Mouse (Mus musculus): ENCODE measurements around the gene Atp8b5. TPM values are rescaled to one million over a fixed set of nuclear protein-coding genes. Genes with fewer than 3 reads are reported as not detected.

Gene Atp8b5
- polyA plus RNA-seq, 1 experiment: 0.25 TPM

- H3K4me1 ChIP-seq (ENCODE audit: control insufficient read depth, insufficient read depth, low read length): peaks cover 31% of the 10 kb centered on the region
- 56% methylated on average over 2 of the region's 2 CpGs for WGBS
- no peak overlapping the region for H3K4me3 ChIP-seq (replicated peaks; ENCODE audit: extremely low read depth, low read depth, low read length)
- TF ChIP-seq CTCF (IDR thresholded peaks at IDR 0.05; ENCODE audit: insufficient read depth, low read length) (no peak), POLR2A (IDR thresholded peaks at IDR 0.05; ENCODE audit: borderline replicate concordance, extremely low read depth, low read depth, low read length) (no peak)
- DNase-seq: no peak
Observed at GRCm38 (mm10) chr4:43389390-43389789, 122.4 kb downstream of the Atp8b5 start.

GRCm38 (mm10) chr4:43389845-43390440 lies 123.0 kb downstream of the Atp8b5 start:
- no peak for TF ChIP-seq POLR2A (IDR thresholded peaks at IDR 0.05; ENCODE audit: borderline replicate concordance, extremely low read depth, low read depth, low read length)
- no peak for TF ChIP-seq CTCF (IDR thresholded peaks at IDR 0.05; ENCODE audit: insufficient read depth, low read length)
- no peak for DNase-seq
- peaks cover 35% of the 10 kb centered on the region for H3K4me1 ChIP-seq (ENCODE audit: control insufficient read depth, insufficient read depth, low read length)
- H3K4me3 ChIP-seq (replicated peaks; ENCODE audit: extremely low read depth, low read depth, low read length): no peak overlapping the region
- WGBS: 41% methylated on average over 9 of the region's 9 CpGs

- Histone ChIP-seq H3K4me3 (replicated peaks; ENCODE audit: extremely low read depth, low read depth, low read length) (no peak overlapping the region), H3K4me1 (ENCODE audit: control insufficient read depth, insufficient read depth, low read length) (peaks cover 35% of the 10 kb centered on the region)
- WGBS: 69% methylated on average over 3 of the region's 3 CpGs
- TF ChIP-seq POLR2A (IDR thresholded peaks at IDR 0.05; ENCODE audit: borderline replicate concordance, extremely low read depth, low read depth, low read length) (no peak), CTCF (IDR thresholded peaks at IDR 0.05; ENCODE audit: insufficient read depth, low read length) (no peak)
- DNase-seq: no peak
Observed at GRCm38 (mm10) chr4:43391521-43392050, 124.6 kb downstream of the Atp8b5 start.

- WGBS: 9% methylated on average over 15 of the region's 15 CpGs
- no peak for TF ChIP-seq CTCF (IDR thresholded peaks at IDR 0.05; ENCODE audit: insufficient read depth, low read length)
- peak; percentile 97 for TF ChIP-seq POLR2A (IDR thresholded peaks at IDR 0.05; ENCODE audit: borderline replicate concordance, extremely low read depth, low read depth, low read length)
- DNase-seq: peak; percentile 76
- peaks cover 44% of the 10 kb centered on the region for H3K4me1 ChIP-seq (ENCODE audit: control insufficient read depth, insufficient read depth, low read length)
- H3K4me3 ChIP-seq (replicated peaks; ENCODE audit: extremely low read depth, low read depth, low read length): peak overlapping the region; percentile 33
Observed at GRCm38 (mm10) chr4:43394345-43394891, 127.5 kb downstream of the Atp8b5 start.

- DNase-seq: no peak
- Histone ChIP-seq H3K4me1 (ENCODE audit: control insufficient read depth, insufficient read depth, low read length) (peaks cover 43% of the 10 kb centered on the region), H3K4me3 (replicated peaks; ENCODE audit: extremely low read depth, low read depth, low read length) (no peak overlapping the region)
- 67% methylated on average over 5 of the region's 5 CpGs for WGBS
- TF ChIP-seq POLR2A (IDR thresholded peaks at IDR 0.05; ENCODE audit: borderline replicate concordance, extremely low read depth, low read depth, low read length) (no peak), CTCF (IDR thresholded peaks at IDR 0.05; ENCODE audit: insufficient read depth, low read length) (no peak)
Observed at GRCm38 (mm10) chr4:43395147-43395546, 128.2 kb downstream of the Atp8b5 start.

GRCm38 (mm10) chr4:43395836-43396235 lies 128.9 kb downstream of the Atp8b5 start:
- 74% methylated on average over 9 of the region's 9 CpGs for WGBS
- no peak for DNase-seq
- peaks cover 42% of the 10 kb centered on the region for H3K4me1 ChIP-seq (ENCODE audit: control insufficient read depth, insufficient read depth, low read length)
- H3K4me3 ChIP-seq (replicated peaks; ENCODE audit: extremely low read depth, low read depth, low read length): no peak overlapping the region
- TF ChIP-seq CTCF (IDR thresholded peaks at IDR 0.05; ENCODE audit: insufficient read depth, low read length): no peak
- TF ChIP-seq POLR2A (IDR thresholded peaks at IDR 0.05; ENCODE audit: borderline replicate concordance, extremely low read depth, low read depth, low read length): no peak

GRCm38 (mm10) chr4:43396381-43396780 lies 129.4 kb downstream of the Atp8b5 start:
- DNase-seq: no peak
- peaks cover 46% of the 10 kb centered on the region for H3K4me1 ChIP-seq (ENCODE audit: control insufficient read depth, insufficient read depth, low read length)
- no peak overlapping the region for H3K4me3 ChIP-seq (replicated peaks; ENCODE audit: extremely low read depth, low read depth, low read length)
- no peak for TF ChIP-seq CTCF (IDR thresholded peaks at IDR 0.05; ENCODE audit: insufficient read depth, low read length)
- TF ChIP-seq POLR2A (IDR thresholded peaks at IDR 0.05; ENCODE audit: borderline replicate concordance, extremely low read depth, low read depth, low read length): no peak
- WGBS: 81% methylated on average over 5 of the region's 5 CpGs

GRCm38 (mm10) chr4:43398014-43398413 lies 131.1 kb downstream of the Atp8b5 start:
- TF ChIP-seq CTCF (IDR thresholded peaks at IDR 0.05; ENCODE audit: insufficient read depth, low read length) (no peak), POLR2A (IDR thresholded peaks at IDR 0.05; ENCODE audit: borderline replicate concordance, extremely low read depth, low read depth, low read length) (no peak)
- 77% methylated on average over 4 of the region's 4 CpGs for whole genome bisulfite sequencing
- Histone ChIP-seq H3K4me1 (ENCODE audit: control insufficient read depth, insufficient read depth, low read length) (peaks cover 51% of the 10 kb centered on the region), H3K4me3 (replicated peaks; ENCODE audit: extremely low read depth, low read depth, low read length) (no peak overlapping the region)
- DNase-seq: peak; percentile 31

GRCm38 (mm10) chr4:43398829-43399331 lies 131.9 kb downstream of the Atp8b5 start:
- H3K4me3 ChIP-seq (replicated peaks; ENCODE audit: extremely low read depth, low read depth, low read length): peak overlapping the region; percentile 26
- H3K4me1 ChIP-seq (ENCODE audit: control insufficient read depth, insufficient read depth, low read length): peaks cover 47% of the 10 kb centered on the region
- 22% methylated on average over 17 of the region's 17 CpGs for WGBS
- TF ChIP-seq CTCF (IDR thresholded peaks at IDR 0.05; ENCODE audit: insufficient read depth, low read length): no peak
- TF ChIP-seq POLR2A (IDR thresholded peaks at IDR 0.05; ENCODE audit: borderline replicate concordance, extremely low read depth, low read depth, low read length): peak; percentile 50; the same call in 1 of the 2 replicates
- DNase-seq: peak; percentile 66

Data from lung, adult 2 months (tissue).